Mouse (Mus musculus) forebrain, embryonic 14.5 days (tissue): ENCODE measurements at regions not wholly inside any gene's neighbourhood (a gene's known extent, or its start where the extent isn't known, plus 50 kb on each side); places are given as distances from the start of the nearest gene placed in this dataset.
A peak's percentile ranks its signal among the peaks of the same experiment; 100 is the strongest.

Experiments
- ATAC-seq: fragments of 200-750 bp; cut with Nextera tagmentation; 2 replicates; pipeline ENCODE4 v1.8.0; 2017; ENCODE audit warnings: mild to moderate bottlenecking, moderate library complexity
- DNase-seq: peaks from one replicate; pipeline ENCODE4 v3.0.0-alpha.2; 2015; ENCODE audit warnings: low spot score
- H3K27ac ChIP-seq: fragments of 300-500 bp; sonication (generic); 2 replicates; pipeline ENCODE4 v1.5.1; 2014; ENCODE audit warnings: low read depth, mild to moderate bottlenecking, control low read depth, low read length, moderate library complexity
- H3K27me3 ChIP-seq: fragments of 300-500 bp; sonication (generic); replicated peaks from 2 replicates; pipeline ENCODE4 v1.6.1; 2014; ENCODE audit warnings: low read length, control low read depth, mixed read lengths; ENCODE audit not compliant: control insufficient read depth, insufficient read depth
- H3K36me3 ChIP-seq: fragments of 300-500 bp; sonication (generic); 2 replicates; pipeline ENCODE4 v1.6.1; 2014; ENCODE audit warnings: low read length, control low read depth; ENCODE audit not compliant: control insufficient read depth, insufficient read depth
- H3K4me1 ChIP-seq: fragments of 300-500 bp; sonication (generic); 2 replicates; pipeline ENCODE4 v1.6.1; 2014; ENCODE audit warnings: antibody characterized with exemption, low read length, control low read depth; ENCODE audit not compliant: control insufficient read depth, insufficient read depth
- H3K4me2 ChIP-seq: fragments of 300-500 bp; sonication (generic); 2 replicates; pipeline ENCODE4 v1.6.1; 2014; ENCODE audit warnings: mild to moderate bottlenecking, control low read depth, low read length
- H3K4me3 ChIP-seq: fragments of 300-500 bp; sonication (generic); 2 replicates; pipeline ENCODE4 v1.5.1; 2014; ENCODE audit warnings: low read depth, low read length, control low read depth
- H3K9ac ChIP-seq: fragments of 300-500 bp; sonication (generic); 2 replicates; pipeline ENCODE4 v1.6.1; 2014; ENCODE audit warnings: mild to moderate bottlenecking, low read length, control low read depth, moderate library complexity
- H3K9me3 ChIP-seq: fragments of 300-500 bp; sonication (generic); replicated peaks from 2 replicates; pipeline ENCODE4 v1.6.1; 2016; ENCODE audit warnings: low read length, control low read depth, mixed read lengths; ENCODE audit not compliant: control insufficient read depth
- WGBS: fragments of 180-500 bp; shearing (Covaris S2); extraction: QIAGEN DNeasy Blood & Tissue Kit; methylation state at CpG from one replicate; pipeline ENCODE4 v1.1.7; 2014; 5-methylcytosine and 5-hydroxymethylcytosine counted together

DNA sequence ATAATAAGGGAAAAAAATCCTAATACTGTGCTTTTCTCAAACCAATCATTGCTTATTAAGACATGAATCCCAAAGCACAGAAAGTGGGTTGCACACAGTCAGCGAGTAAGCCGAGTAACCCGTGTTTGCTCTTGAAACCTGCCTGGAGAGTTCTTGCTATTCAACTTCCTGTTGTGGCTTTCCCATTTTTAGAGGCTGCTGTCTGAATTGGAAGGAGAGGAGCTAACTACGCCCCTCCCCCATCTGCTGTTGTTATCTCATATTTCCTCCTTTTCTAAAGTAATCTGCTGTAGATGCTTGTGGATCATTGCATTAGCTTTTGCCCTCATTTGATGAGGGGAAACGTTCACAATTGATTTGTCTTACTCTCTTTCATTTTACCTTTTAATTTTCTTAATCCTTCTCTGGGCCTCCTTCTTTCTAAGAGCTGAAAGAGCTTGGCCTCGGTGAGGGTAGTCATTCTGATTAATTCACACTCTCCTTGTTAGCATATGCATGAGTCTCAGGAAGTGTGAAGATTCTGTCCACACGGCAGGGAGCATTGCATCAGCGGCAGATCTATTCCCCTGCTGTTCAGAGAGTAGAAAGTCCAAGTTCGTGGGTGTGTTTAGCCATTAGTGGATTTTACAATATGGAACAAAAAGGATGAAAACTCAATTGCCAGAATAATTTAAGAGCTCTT lies 1501.8 kb upstream of the Slc10a2 start:
- no peak overlapping the region for H3K4me2 ChIP-seq
- peak; percentile 93 for ATAC-seq
- no peak overlapping the region for H3K9ac ChIP-seq
- H3K36me3 ChIP-seq, result no peaks in the 10 kb centered on the region
- H3K27ac ChIP-seq, result peak overlapping the region; percentile 56; the same call in 1 of the 2 replicates
- no peaks in the 10 kb centered on the region for H3K9me3 ChIP-seq
- WGBS, result 3% methylated on average over 9 of the region's 9 CpGs
- H3K4me1 ChIP-seq, result peaks cover 6% of the 10 kb centered on the region
- H3K27me3 ChIP-seq, result no peaks in the 10 kb centered on the region
- peak; percentile 93 for DNase-seq
- no peak overlapping the region for H3K4me3 ChIP-seq

DNA sequence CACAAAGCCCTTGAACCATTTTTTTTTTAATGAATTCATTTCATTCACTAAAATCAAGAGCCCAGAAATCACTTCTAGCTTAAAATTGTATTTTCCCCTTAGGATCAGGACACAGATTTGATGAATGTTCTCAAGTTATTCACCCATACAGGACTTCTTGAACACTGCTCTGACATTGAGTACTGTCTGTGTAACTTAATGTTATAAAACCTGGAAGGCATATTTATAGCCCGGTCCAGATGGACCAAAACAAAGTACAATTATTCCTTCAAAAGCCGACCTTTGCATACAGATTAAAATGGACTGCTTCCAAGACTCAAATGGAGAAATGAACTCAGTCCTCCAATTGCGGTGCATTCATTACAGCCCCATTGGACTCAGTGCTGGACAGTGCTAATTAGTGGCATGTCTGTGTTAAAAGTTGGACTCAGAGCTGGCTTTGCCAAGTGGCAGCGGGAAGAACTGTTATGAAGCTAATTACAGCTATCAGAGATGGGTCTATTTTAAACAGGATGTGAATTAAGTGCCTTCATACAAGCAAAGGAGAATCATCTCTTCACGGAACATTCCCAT lies 1499.2 kb upstream of the Slc10a2 start:
- Histone ChIP-seq H3K36me3 (no peaks in the 10 kb centered on the region), H3K4me1 (peaks cover 6% of the 10 kb centered on the region), H3K27me3 (no peaks in the 10 kb centered on the region), H3K9ac (no peak overlapping the region), H3K9me3 (no peaks in the 10 kb centered on the region), H3K4me2 (no peak overlapping the region; the same call in 1 of the 2 replicates), H3K4me3 (no peak overlapping the region), H3K27ac (no peak overlapping the region)
- WGBS, result 10% methylated on average over 5 of the region's 5 CpGs
- ATAC-seq (peak; percentile 80), DNase-seq (peak; percentile 85)

DNA sequence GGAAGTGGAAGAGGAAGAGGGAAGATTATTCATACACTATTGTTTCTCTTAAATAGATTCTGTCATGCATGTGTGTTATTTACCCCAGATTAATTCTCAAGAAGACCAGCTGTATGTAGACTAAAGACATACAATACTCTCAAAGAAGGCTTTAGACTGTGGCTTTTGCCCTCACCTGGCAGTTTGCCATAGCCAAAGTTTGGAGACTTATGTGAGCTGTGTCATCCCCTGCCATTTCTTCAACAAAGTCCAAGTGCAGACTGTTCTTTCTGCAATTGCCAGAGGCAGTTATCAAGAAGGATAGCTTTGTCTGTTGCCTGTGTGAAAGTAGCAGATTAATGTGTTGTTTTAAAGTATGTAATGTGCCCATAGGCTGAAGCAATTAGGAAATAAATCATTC lies 1485.0 kb upstream of the Slc10a2 start:
- no peak overlapping the region for H3K27ac ChIP-seq
- H3K36me3 ChIP-seq, result no peaks in the 10 kb centered on the region
- no peak for ATAC-seq
- no peak for DNase-seq
- H3K9ac ChIP-seq, result no peak overlapping the region
- no peaks in the 10 kb centered on the region for H3K27me3 ChIP-seq
- no peaks in the 10 kb centered on the region for H3K9me3 ChIP-seq
- no peak overlapping the region for H3K4me2 ChIP-seq
- no peaks in the 10 kb centered on the region for H3K4me1 ChIP-seq
- H3K4me3 ChIP-seq, result no peak overlapping the region

DNA sequence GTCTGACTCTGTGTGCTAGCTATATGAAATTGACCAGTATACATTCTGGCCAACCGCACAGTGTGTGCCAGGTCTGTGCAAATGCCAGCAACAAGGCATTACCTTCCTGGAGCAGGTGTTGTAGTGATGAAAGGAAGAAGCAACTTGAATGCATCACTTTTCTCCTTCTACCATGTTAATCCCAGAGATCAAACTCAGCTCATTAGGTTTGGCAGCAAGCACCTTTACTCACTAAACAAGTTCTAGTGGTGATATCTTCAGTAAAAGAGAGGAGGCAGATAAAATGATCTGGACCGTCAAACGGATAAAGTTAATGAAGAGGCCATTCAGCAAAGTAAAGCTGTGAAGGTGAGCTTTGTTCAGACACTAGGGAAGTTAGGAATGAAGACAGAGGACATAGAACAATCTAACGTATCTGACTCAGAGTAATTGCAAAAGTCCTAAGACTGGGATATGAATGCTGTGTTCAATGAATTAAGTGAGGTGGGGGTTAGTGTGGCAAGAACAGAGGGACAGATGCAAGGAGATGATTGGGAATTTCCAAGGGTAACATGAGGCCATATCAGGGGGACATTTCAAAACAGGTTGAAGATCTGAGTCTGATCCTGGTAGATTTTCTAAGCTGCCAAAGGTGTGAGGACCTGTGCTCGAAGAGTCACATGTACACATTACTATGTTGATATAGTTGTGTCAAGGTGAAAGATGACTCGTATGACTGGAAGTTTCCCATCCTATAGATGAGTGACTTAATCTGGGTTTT lies 1478.4 kb upstream of the Slc10a2 start:
- Histone ChIP-seq H3K4me3 (no peak overlapping the region), H3K27me3 (no peaks in the 10 kb centered on the region), H3K4me1 (no peaks in the 10 kb centered on the region), H3K9me3 (no peaks in the 10 kb centered on the region), H3K27ac (no peak overlapping the region), H3K36me3 (no peaks in the 10 kb centered on the region), H3K4me2 (no peak overlapping the region), H3K9ac (no peak overlapping the region)
- DNase-seq (no peak), ATAC-seq (no peak)
- 89% methylated on average over 6 of the region's 6 CpGs for WGBS

DNA sequence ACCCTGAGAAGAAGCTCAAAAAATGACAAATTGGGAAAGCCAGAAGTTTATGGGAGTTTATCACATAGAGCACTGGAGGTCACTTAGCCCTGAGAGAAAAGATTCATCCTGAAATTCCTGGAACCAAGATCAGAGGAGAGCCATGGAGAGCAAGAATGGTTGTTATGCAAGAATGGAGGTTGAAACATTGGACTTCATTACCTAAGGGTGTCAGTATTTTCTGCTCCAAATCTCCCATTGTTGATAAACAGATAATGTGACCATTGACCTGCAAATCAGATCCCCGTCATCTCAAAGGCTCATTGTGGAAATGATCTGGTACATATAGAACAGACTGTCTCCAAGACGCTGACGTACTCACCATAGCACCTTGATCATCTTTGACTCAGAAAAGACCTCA lies 1477.6 kb upstream of the Slc10a2 start:
- Histone ChIP-seq H3K9me3 (no peaks in the 10 kb centered on the region), H3K4me3 (no peak overlapping the region)
- no peak for ATAC-seq

DNA sequence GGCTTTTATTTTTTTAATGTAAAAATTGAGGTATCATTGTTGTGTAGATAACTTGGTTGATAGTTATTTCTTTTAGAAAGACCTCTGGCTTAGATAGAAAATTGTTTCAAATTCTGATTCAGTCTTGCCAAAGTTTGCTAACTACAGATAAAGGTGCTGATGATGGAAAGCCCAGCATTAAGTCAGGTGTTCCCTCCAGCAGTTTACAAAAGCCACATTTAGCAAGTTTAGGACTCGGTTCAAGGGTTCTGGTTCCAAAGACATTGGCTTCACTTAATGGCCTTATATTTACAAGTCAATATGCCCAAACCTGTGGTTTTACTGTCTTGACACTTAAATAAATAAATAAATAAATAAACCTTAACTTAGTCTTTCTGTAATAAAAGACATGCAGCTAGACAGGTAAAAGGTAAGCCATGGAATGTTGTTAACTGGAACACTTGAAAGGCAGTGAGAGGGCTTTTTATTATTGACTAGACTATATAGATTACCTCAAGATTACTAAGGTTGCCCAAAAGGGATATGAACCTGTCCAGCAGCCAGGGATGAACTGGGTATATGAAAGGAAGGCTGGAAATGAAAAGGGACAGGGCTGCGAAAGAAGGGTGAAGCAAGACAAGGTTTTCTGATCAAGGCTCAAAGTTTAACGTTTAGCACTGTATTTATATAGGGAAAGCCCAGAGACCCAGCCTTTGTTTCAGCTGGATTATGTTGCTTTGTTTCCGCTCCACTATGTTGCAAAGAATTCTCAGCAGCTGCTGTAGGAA lies 1472.9 kb upstream of the Slc10a2 start:
- 72% methylated on average over 4 of the region's 4 CpGs for WGBS
- no peaks in the 10 kb centered on the region for H3K9me3 ChIP-seq
- H3K9ac ChIP-seq, result no peak overlapping the region
- no peaks in the 10 kb centered on the region for H3K36me3 ChIP-seq
- H3K4me2 ChIP-seq, result no peak overlapping the region
- ATAC-seq, result no peak
- no peaks in the 10 kb centered on the region for H3K4me1 ChIP-seq
- no peak overlapping the region for H3K4me3 ChIP-seq
- H3K27me3 ChIP-seq, result no peaks in the 10 kb centered on the region
- no peak for DNase-seq
- no peak overlapping the region for H3K27ac ChIP-seq

More for the DNA sequence above, 1477.6 kb upstream of the Slc10a2 start:
- Histone ChIP-seq H3K27me3 (no peaks in the 10 kb centered on the region), H3K36me3 (no peaks in the 10 kb centered on the region), H3K4me1 (no peaks in the 10 kb centered on the region), H3K9ac (no peak overlapping the region), H3K27ac (no peak overlapping the region), H3K4me2 (no peak overlapping the region)
- 82% methylated on average over 3 of the region's 3 CpGs for WGBS
- no peak for DNase-seq

DNA sequence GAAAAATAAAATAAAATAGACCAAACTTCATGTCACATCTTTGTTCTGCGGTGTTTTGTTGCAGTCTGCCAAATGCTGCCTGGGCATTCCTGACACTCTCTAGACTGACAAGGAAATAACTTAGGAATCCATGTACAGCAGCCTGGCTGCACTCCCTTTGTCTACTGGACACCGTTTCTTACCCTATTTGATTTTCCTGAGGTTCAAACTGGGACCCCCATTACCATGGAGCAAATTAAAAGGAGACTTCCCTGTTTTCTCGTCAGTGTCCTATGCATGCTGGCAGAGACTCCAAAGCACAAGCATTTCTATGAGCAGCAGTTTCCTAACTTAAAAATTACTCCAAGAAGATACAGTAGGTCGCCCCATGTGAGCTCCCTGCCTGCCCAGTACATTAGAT lies 1470.1 kb upstream of the Slc10a2 start:
- ATAC-seq, result no peak
- no peaks in the 10 kb centered on the region for H3K9me3 ChIP-seq
- DNase-seq, result no peak
- no peak overlapping the region for H3K9ac ChIP-seq
- H3K4me3 ChIP-seq, result no peak overlapping the region
- no peaks in the 10 kb centered on the region for H3K4me1 ChIP-seq
- no peaks in the 10 kb centered on the region for H3K36me3 ChIP-seq
- WGBS, result 41% methylated on average over 4 of the region's 4 CpGs
- H3K27me3 ChIP-seq, result no peaks in the 10 kb centered on the region
- H3K4me2 ChIP-seq, result no peak overlapping the region
- H3K27ac ChIP-seq, result no peak overlapping the region

DNA sequence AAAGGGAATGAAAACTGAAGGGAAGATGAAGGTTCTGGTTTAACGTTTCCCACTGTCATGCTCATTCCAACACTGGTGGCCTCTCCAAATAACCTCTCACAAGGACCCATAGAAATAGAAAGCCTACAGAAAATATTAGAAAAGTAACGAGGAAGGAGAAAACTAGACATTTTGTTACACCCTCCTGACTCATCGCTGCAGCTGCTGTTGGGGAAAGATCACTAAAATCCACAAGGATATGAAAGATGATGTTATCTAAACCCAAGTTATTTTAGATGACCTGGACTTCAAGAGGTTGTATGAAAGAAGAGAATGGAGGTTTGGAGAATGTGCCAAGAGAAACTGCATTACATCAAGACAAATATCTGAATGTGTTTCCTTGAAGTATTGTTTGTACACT lies 1468.3 kb upstream of the Slc10a2 start:
- Histone ChIP-seq H3K4me1 (no peaks in the 10 kb centered on the region), H3K27me3 (no peaks in the 10 kb centered on the region), H3K4me3 (no peak overlapping the region), H3K9me3 (no peaks in the 10 kb centered on the region), H3K4me2 (no peak overlapping the region), H3K27ac (no peak overlapping the region), H3K9ac (no peak overlapping the region), H3K36me3 (no peaks in the 10 kb centered on the region)
- no peak for ATAC-seq
- DNase-seq, result no peak
- 86% methylated on average over 3 of the region's 3 CpGs for WGBS
